Mouse (Mus musculus): ENCODE measurements at regions not wholly inside any gene's neighbourhood (a gene's known extent, or its start where the extent isn't known, plus 50 kb on each side); places are given as distances from the start of the nearest gene placed in this dataset.

GRCm38 (mm10) chr10:95729890-95730289 lies 56.6 kb upstream of the Anapc15-ps start:
- TF ChIP-seq POLR2A (IDR thresholded peaks at IDR 0.05; ENCODE audit: low read depth, low read length) (no peak), CTCF (IDR thresholded peaks at IDR 0.05; ENCODE audit: extremely low read depth, insufficient read length, insufficient replicate concordance, low read depth, low read length) (no peak)

All from small intestine, adult 2 months (tissue).